Mouse (Mus musculus) liver, adult 2 months (tissue): ENCODE measurements around the gene Gcnt3.

Source experiments
- CTCF ChIP-seq: fragments of 200-500 bp; IDR thresholded peaks from 2 replicates; pipeline ENCODE4 v1.5.1; 2011; ENCODE audit warnings: low read depth, low read length, control low read depth
- POLR2A ChIP-seq: fragments of 200-500 bp; IDR thresholded peaks from 2 replicates; pipeline ENCODE4 v1.6.1; 2011; ENCODE audit warnings: low read length, control low read depth; ENCODE audit not compliant: insufficient read depth; ENCODE audit errors: extremely low read depth

- TF ChIP-seq POLR2A, result no peak
- TF ChIP-seq CTCF, result no peak
Observed at GRCm38 (mm10) chr9:70087379-70087778, 49.5 kb upstream of the Gcnt3 start.
